Mouse (Mus musculus) liver, postnatal 0 days (tissue): ENCODE measurements at regions not wholly inside any gene's neighbourhood (a gene's known extent, or its start where the extent isn't known, plus 50 kb on each side); places are given as distances from the start of the nearest gene placed in this dataset.

Source experiments
- CTCF ChIP-seq: sonication (generic); IDR thresholded peaks from 2 replicates; pipeline ENCODE4 v1.5.1; 2016; ENCODE audit warnings: antibody characterized with exemption, low read depth
- EP300 ChIP-seq: IDR thresholded peaks from 2 replicates; pipeline ENCODE4 v1.6.1; 2016; ENCODE audit warnings: antibody characterized with exemption, low read depth, mild to moderate bottlenecking

GRCm38 (mm10) chr9:115474342-115474741 lies 164.1 kb upstream of the Stt3b start:
- TF ChIP-seq CTCF (no peak), EP300 (no peak)
